In genomic region chr17:50635961-50636585, GRCm38 (mm10) we compare ENCODE assay signal across 16 mouse cellular contexts.
"Had no signal": no experiment of that assay in that cellular context is flagged by ENCODE, and none has a peak within 500 bp of the region (broad histone marks: within the 10 kb centered on the region; RNA-seq: fewer than 3 reads in every experiment).

No protein-coding gene starts in this region.

- DNase-seq: layer of hippocampus, adult 9-11 months; liver; liver, embryonic 13.5 days; liver, postnatal 0 days; lung, postnatal 14 days; right cerebral cortex, adult 18-20 months; right cerebral cortex, postnatal 25 days; thymus, adult 18-20 months; thymus, postnatal 14 days had no signal

- H3K36me3 ChIP-seq: limb, embryonic 12.5 days; liver, embryonic 13.5 days; lung, embryonic 15.5 days; midbrain, embryonic 13.5 days; neural tube, embryonic 15.5 days had no signal

- H3K4me3 ChIP-seq: limb, embryonic 12.5 days; liver, embryonic 13.5 days; lung, embryonic 15.5 days; midbrain, embryonic 13.5 days; myocyte; neural tube, embryonic 15.5 days had no signal

- H3K27me3 ChIP-seq: limb, embryonic 12.5 days; liver, embryonic 13.5 days; lung, embryonic 15.5 days; midbrain, embryonic 13.5 days; neural tube, embryonic 15.5 days had no signal

- H3K9me3 ChIP-seq: limb, embryonic 12.5 days; liver, embryonic 13.5 days; lung, embryonic 15.5 days; midbrain, embryonic 13.5 days; neural tube, embryonic 15.5 days had no signal

- ATAC-seq: liver, postnatal 0 days; midbrain, embryonic 13.5 days had no signal

- H3K9ac ChIP-seq: limb, embryonic 12.5 days; liver, embryonic 13.5 days; liver, postnatal 0 days; lung, embryonic 15.5 days; midbrain, embryonic 13.5 days; neural tube, embryonic 15.5 days had no signal

- H3K4me2 ChIP-seq: limb, embryonic 12.5 days; liver, embryonic 13.5 days; lung, embryonic 15.5 days; midbrain, embryonic 13.5 days; neural tube, embryonic 15.5 days had no signal

- H3K4me1 ChIP-seq: liver, embryonic 13.5 days; midbrain, embryonic 13.5 days had no signal

- H3K27ac ChIP-seq: limb, embryonic 12.5 days; liver, embryonic 13.5 days; lung, embryonic 15.5 days; macrophage; midbrain, embryonic 13.5 days; neural tube, embryonic 15.5 days; stomach, postnatal 0 days had no signal
